Mouse (Mus musculus) c-Kit-positive CD71-negative TER-119-negative erythroid progenitor cells, embryonic 14.5 days (primary cell): ENCODE data around the gene Rpa1.
"Not testable (repeated sequence)": the region's sequence is repeated elsewhere in the genome, so short reads cannot be mapped to it uniquely, and the experiment has no call there.

Experiments
- DNase-seq: peaks from one replicate; pipeline ENCODE4 v3.0.0-alpha.2; 2013; ENCODE audit warnings: low read depth

The Rpa1 gene

DNA sequence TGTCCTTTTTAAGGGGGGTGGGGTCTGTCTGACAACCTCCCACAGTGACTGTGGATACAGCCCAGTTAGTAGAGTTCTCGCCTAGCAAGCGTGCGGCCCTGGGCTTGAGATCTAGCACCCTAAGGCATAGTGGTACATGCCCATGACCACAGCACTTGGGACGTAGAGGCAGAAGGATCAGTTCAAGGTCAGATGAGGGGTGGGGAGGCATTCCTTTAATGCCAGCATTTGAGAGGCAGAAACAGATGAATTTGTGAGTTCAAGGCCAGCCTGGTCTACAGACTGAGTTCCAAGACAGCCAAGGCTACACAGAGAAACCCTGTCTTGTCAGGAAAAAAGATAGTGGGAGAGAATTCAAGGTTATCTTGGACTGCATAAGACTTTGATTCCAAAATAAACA is 61.3 kb downstream of the Rpa1 start:
- DNase-seq: no peak

DNA sequence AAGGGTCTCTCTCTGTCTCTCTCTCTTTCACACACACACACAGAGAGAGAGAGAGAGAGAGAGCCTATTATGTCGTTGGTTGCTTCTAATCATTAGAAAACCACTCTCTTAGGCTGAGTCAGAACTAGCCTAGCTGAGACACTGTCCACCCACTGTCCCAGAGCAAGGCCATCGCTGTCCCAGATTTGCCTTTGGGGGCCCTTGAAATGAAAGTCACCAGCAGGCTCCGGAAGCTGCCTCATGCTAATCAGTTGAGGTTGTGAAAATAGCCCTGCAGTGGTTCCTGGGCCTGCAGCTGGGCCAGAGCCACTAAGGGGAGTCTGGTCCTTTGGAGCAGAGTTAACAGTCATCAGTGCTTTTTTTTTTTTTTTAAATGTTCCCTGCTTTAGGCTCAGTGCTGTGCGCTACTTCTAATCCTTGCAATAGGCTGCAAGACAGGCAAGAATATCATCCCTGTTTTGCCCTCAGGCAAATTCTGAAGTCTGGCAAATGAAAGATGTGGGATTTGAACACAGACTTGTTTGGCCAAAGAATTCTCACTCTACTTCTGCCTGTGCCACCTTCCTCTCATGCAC is 62.1 kb downstream of the Rpa1 start:
- DNase-seq: no peak

DNA sequence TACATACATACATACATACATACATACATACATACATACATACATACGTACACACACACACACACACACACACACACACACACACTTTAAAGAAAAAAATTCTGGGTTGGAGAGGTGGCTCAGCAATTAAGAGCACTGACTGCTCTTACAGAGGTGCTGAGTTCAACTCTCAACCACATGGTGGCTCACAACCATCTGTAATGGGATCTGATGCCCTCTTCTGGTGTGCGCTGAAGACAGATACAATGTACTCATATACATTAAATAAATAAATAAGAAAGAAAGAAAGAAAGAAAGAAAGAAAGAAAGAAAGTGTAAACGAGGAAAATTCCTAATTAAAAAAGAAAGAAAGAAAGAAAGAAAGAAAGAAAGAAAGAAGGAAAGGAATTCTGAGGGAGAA is 64.3 kb downstream of the Rpa1 start:
- DNase-seq: not testable (repeated sequence)

DNA sequence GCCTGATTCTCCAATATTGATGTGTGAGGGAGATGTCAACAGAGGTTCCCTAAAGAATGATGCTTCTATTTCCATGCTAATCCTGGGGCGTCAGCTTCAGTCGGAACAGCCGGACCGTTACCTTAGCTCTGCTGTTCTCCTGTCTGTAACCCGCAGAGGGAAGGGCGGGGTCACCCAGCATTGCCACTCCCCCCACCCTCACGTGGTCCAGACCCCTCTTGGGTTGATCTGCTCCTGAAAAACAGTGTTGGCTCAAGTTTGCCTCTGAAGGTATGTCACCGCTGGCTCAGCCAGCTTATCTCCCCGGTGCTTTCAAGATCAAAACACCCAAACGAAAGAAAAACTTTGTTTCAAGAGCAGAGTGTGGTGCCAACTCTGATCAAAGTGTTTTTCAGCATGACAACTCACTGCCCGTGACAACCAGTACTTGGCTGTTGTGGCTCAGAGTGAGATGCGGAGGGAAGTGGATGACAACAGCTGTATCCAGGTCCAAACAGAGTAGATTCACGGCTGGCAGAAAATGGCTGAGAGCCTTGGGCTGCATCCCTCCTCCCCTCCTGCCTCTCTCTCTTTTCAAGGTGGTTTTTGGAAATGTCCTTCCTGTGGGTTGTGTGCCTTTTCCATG is 65.5 kb downstream of the Rpa1 start:
- no peak for DNase-seq

DNA sequence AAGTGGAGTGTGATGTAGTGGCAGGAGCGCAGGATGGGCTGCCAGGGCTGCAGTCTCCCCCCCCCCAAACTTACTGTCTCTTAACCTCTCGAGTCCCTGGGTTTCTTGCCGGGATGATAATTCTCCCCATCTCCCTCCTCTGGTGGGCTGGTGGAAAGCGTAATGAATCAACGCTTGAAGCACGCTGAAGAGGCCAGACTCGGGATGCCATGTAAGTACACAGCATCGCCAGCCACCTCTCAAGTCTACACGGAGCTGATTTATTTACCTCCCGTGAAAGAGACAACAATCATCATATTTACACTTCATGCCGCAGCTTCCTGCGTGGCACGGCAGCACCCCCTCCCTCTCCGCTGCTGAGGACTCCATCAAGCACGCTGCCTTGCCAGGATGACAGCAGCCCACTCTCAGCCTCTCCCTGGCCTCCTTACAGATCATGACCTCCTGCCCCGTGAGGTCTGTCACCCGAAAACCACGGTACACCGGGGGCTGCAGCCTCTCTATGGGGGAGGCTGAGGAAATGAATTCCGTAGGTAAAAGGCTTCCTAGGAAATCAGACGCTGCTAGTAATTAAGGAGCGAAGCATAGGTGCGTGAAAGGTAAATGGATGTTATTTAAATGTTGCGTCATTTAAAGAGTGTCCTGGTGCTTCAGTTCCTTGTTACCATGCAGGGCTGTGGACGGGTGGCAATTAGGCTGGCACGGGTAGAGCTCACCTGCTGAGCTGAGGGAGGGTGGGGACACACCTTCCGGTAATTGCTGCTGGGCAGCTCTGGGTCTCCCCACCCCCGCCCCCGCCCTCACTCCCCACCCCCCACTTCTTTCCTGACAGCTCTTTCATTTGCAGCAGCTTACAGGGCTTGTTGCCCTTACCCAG is 66.5 kb downstream of the Rpa1 start:
- no peak for DNase-seq

DNA sequence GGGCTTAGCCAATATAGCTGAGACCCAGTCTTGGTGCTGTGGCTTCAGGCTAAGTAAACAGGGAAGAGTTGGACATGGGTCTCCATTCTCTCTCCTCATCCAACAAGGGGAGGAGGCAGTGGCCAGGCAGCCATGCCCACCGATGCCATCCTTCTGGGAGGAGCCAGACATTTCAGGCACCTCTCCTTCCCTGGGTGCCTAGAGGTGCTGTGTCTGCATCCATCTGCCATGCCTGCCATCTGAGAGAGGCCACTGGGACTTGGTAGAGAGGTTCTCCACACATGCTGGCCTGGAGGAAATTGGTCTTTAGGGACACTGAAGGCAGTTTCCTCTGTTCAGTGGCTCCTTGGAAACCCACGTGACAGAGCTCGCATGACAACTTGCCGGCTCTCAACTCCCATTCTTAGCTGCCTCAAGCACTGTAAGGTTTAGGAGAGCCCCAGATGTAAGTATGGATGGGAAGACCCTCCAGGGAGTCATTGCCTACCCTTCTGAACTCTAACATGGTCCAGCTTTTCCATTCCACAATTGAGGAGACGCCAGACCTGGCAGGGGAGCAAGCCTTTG is 67.6 kb downstream of the Rpa1 start:
- no peak for DNase-seq

DNA sequence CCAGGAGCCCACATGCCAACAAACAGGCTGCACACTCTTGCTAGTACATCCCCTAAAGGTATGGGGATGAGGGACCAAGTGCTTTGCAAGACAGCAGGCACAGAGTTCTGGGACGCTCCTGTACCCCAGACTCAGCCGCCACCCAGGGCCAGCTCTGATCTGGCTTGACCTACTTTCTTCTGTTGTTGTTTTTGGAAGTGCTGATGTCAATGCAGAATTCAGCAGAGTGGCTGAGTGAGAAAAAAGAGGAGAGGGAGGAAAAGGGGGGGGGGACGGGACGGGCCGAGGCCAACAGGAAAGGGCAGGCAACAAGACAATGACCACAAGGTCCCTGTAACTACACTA is 68.1 kb downstream of the Rpa1 start:
- DNase-seq: no peak

DNA sequence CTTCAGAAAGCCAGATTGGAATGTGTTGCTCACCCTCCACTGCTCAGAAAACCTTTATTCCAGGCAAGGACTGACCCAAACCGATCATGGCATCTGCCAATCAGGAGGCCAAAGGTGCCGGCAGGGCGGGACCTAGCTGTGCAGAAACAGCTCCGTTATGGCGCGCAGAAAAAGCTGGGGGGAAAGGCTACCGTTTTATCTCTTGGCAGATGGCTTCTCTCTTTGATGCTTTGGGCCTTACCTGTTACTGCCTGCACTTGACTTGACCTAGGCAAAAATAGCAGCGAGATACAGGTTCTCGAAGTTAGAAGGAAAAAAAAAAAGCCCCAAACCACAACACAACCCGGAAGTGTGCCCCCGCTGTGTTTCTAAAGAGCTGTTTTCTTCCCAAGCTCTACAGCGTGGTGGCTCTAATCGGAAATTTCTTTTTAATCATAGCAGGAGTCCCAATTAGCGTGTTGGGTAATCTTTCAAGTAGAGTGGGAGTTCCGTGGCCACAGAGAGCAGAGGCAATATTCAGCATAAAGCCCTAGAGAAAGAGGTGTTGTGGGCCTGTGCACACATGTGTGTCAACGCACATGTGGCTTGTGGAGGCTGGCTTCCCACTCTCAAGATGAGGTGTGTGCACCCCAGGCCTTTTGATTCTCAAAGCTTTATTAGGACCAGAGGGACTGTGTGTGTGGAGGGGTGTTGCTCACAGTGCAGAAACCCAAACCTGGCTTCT is 68.6 kb downstream of the Rpa1 start:
- no peak for DNase-seq

DNA sequence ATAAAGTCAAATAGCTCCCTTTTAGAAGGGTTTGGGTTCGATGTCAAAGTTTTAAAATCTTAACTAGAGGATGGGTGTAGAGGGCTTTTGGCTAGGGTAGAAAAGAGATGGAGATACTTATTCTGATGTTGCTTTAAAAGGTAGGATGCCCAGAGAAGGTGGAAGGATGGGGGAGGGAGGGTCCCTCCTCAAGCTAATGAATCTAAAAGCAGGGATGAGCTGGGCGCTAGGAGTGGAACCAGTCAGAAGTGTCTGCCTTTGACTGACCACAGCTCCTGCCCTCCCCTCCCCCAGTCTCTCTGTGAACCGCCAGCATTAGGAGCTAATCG is 69.1 kb downstream of the Rpa1 start:
- DNase-seq: no peak

DNA sequence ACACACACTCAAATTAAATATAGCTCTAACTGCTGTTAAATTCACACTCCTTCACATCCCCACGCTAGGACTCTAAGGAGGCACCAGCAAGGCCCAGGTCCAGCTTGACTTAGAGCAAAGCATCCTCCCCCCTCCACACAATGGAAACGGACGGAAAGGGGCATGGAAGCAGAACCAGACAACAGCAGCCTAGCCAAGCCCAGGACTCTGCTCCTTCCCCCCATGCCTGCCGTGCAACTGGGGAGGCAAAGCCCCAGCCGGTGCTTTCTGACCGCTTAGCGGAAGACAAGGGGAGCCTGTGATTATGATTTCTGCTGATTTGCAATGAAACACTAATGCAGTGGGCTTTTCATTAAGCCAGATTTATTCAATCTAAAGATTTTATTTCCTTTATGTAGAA is 70.0 kb downstream of the Rpa1 start:
- no peak for DNase-seq

DNA sequence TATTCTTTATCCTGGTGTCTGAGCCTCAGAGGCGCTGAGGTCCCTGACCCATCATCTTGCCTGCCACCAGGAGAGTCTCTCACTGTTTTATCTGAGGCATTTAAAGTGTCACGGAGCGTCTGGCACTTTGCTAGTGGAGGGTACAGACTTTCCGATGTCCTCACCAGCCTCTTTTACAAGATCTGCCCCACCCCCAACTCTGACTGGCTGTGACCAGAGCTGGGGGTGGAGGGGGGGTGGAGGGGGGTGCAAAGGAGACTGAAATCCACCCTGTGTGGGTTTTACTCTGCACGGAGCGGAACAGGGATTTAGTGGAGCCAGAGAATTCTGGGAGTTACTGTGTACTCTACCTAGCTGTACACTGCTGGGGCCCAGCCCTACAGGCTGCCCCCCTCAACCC is 73.1 kb downstream of the Rpa1 start:
- no peak for DNase-seq

DNA sequence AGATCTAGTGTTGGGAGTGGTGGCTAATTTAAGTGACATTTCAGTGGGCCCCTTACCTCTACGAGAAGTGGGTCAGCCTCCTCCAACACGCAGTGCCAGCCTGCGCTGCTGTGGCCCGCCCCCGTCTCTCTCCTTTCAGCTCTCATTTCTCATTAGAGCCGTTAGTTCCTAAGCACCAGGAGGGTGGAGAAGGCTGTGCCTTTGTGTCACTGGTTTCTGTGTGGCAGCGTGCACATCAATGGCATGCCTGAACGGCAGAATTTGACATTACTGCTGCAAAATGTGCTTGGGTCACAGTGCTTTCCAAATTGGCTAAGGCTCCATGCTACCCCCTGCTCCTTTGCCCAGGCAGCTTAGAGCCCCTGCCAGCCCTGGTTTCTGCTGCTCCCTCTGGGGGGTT is 74.7 kb downstream of the Rpa1 start:
- DNase-seq: no peak

DNA sequence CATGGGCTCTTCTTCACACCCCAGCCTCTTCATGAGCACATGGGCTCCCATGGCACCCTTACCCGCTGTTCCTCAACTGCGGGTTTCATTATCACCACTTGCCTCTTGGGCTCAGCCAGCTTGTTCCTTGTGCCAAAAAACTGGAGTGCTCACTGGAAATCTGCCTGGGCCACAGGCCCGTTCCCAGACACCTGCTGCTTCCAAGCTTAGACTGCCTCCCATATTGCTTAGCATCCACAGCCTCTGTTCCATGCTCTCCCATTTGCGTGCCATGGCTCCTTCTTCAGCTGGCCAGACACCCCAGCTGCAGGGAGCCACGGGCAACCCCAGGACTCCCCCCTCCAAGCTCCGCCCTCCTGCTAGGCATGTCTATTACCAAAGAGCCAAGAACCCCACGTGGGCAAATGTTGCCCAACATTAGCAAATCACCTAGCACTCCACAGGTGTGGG is 77.1 kb downstream of the Rpa1 start:
- no peak for DNase-seq

DNA sequence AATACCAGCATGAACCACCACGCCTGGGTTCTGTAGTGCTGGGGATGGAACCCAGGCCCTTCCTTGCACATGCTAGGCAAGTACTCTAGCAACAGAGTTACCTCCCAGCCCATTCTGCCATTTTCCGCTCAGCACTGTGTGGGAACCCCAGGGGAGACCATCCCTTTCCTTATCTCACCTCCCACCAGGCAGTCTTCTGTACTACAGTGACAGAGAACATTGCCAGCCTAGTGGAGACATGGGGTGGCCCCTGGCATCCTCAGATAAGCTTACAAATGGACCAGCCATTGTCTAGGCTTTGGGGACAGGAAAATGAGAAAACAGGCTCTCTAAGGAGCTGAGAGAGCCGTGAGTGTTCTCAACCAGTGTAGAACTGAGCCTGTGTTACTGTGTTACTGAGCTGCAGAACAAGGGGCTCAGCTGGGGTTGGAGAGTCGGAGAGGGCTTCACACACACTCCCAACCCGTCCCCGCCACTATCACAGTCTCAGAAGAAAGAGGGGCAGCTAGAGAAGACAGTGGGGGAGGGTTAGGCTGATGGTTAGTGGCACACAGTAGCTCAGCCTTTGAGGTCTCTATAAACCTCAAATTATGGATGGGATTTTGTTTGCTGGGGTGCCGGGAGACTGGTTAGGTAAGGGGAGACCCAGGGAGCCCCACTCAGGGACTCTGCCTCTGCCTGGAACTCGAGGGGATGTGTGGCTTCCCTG is 77.7 kb downstream of the Rpa1 start:
- no peak for DNase-seq

DNA sequence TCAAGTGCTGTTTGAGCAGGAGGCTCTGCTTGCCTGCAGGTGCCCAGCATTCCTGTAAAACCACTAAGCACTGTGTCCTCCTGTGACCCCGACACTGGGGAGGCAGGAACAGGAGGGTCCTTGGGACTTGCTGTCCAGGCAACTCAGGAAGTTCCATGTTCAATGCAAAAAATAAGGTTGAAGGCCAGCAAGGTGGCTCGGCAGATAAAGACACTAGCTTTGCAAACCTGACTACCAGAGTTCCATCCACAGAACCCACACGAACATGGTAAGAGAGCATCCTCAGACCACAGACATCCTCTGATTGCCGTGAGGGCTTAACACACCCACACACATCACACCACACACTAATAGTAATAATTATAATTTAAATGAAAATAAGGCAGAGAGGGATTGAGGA is 78.9 kb downstream of the Rpa1 start:
- DNase-seq: no peak

DNA sequence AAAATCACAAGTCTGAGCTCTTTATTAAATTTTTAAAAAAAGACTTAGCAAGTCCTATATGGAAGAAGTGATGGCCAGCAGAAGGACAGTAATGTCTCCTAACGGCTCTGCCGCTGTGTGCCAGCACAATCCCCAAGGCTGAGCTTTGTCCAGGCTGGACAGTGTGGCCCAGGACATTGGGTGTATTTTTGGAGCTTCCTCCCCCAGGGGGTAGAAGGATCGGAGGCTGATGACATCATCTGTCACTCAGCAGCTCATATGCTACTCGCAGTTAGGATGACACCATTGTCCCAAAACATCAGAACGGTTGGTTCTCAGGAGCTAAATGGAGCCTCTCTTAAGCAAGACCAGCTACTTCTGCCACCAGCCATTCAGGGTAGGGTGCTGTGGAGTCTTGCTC is 79.6 kb downstream of the Rpa1 start:
- DNase-seq: no peak

DNA sequence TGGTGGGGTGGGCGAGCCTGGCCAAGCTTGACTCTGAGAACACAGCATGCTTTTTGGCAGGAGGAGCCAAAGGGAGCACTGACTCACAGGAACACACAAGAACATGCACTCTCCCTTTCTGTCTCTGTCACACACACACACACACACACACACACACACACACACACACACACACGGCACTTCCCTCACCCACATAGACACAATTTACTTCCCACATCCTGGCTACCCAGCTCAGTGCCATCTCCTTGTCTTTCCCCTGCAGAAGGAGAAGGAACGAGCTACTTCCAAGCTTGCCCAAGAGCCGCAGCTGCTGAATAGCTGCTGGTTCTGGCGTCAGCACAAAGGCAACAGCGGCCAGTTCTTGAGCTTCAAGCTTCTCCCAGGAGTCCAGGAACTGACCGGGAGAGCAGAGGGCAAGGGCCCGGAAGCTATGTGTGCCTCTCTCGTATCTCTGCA is 80.3 kb downstream of the Rpa1 start:
- no peak for DNase-seq

DNA sequence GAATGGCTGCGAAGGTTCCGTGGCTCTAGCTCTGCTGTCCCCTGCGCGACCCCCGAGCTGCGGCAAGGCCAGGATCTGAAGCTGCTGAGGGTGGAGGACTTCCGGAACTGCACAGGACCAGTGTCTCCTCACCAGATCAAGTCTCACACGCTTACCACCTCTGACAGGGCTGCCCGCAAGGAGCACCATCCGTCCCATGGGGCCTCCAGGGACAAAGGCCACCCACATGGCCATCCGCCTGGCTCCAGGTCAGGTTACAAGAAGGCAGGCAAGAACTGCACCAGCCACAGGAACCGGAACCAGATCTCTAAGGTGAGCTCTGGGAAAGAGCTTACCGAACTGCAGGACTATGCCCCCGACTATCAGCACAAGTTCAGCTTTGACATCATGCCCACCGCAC is 82.6 kb downstream of the Rpa1 start:
- no peak for DNase-seq

DNA sequence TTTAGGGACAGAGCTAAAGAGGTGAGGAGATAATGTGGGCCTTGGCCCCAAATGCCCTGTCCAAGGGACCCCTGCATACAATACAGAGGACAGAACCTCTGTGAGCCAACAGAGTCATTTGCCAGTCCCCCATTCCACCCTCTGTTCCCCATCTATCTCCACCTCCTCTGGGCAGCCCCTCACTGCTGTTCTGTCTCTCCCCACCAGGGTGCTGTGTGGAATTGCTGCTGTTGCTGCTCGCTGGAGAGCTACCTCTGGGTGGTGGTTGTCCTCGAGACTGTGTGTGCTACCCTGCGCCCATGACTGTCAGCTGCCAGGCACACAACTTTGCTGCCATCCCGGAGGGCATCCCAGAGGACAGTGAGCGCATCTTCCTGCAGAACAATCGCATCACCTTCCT is 83.6 kb downstream of the Rpa1 start:
- DNase-seq: no peak

DNA sequence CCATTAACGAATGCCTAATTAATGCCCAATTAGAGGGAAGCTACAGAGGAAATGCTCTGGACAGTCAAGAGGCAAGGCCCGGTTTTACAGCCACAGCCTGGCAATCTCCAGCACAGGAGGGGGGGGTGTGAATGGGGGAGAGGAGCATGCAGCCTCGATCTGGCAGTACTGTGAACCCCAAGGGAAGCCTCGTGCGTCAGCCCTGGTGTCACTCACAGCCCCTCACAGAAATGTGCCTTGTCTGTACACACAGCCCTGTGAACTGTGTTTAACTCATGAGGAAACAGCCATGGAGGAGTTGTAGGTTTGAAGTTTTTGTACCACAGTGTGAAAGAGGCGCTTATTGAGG is 84.2 kb downstream of the Rpa1 start:
- DNase-seq: no peak

DNA sequence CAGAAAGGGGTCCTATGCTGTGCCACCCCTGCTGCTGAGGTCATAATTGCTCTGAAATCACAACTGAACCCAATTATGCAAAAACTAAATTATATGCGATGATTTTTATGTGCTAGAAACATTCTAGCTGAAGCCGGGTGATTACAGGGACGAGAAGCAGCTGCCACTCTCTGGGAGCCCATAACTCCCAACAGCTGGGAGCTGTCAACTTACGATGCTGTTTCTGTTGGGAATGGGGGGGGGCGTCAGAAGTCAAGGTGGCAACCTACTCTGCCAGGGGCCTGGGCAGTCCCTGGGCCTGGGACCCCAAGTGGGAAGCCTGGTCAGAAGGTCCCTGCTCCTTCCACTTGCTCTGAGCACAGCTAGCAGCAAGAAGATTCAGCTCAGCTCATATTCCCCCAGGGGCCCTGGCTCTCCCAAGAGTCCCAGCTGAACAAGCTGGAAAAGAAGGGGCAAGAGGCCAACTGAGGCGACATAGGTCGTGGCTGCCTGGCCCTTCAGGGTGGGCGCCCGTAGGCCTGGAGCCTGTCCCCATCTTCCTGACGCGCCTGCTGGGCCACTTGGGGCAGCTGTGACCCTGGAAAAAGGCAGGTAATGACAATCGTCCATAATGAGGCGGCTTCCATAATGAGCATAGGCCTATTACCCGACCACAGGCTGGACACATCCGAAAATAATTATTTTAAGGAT is 84.7 kb downstream of the Rpa1 start:
- DNase-seq: no peak
